Mouse (Mus musculus) MEL (cell line): ENCODE measurements around the gene Phospho2. TPM values are rescaled to one million over a fixed set of nuclear protein-coding genes. Genes with fewer than 3 reads are reported as not detected.

Experiments
- DNase-seq: peaks from one replicate; pipeline ENCODE4 v3.0.0; 2011; ENCODE audit warnings: low read depth, low spot score
- H3K27ac ChIP-seq: 2 replicates; pipeline ENCODE4 v1.5.1; 2012; ENCODE audit warnings: low read depth, mild to moderate bottlenecking, control low read depth, low read length, moderate library complexity; ENCODE audit not compliant: control insufficient read depth
- H3K27me3 ChIP-seq, 2 experiments: fragments of 150-350 bp in 1 of 2; sonication (generic) in 1 of 2; 2 replicates each; pipeline ENCODE4 v1.6.1; 2012; ENCODE audit warnings: low read length in 2 of 2, mild to moderate bottlenecking in 2 of 2, improper control_type of control experiment in 1 of 2, moderate library complexity in 1 of 2; ENCODE audit not compliant: insufficient read depth in 2 of 2, control insufficient read depth in 1 of 2
- H3K36me3 ChIP-seq, 2 experiments: 2 replicates each; pipeline ENCODE4 v1.6.1; 2012 to 2014; ENCODE audit warnings: low read length in 2 of 2, improper control_type of control experiment in 1 of 2, inconsistent platforms in 1 of 2, mild to moderate bottlenecking in 1 of 2; ENCODE audit not compliant: insufficient read depth in 2 of 2, control insufficient read depth in 1 of 2
- H3K4me1 ChIP-seq, 2 experiments: fragments of 150-350 bp in 1 of 2; sonication (generic) in 1 of 2; 2 replicates each; pipeline ENCODE4 v1.6.1; 2012; ENCODE audit warnings: low read length in 2 of 2, improper control_type of control experiment in 1 of 2, mild to moderate bottlenecking in 1 of 2; ENCODE audit not compliant: insufficient read depth in 2 of 2, control insufficient read depth in 1 of 2
- H3K4me3 ChIP-seq, 2 experiments: fragments of 150-350 bp in 1 of 2; sonication (generic) in 1 of 2; 2 replicates each; pipeline ENCODE4 v1.5.1; 2012; ENCODE audit warnings: low read depth in 2 of 2, low read length in 2 of 2, mild to moderate bottlenecking in 2 of 2, moderate library complexity in 2 of 2, control low read depth in 1 of 2, improper control_type of control experiment in 1 of 2; ENCODE audit not compliant: control insufficient read depth in 1 of 2, insufficient read depth in 1 of 2
- H3K79me2 ChIP-seq: 2 replicates; pipeline ENCODE4 v1.6.1; 2012; ENCODE audit warnings: mild to moderate bottlenecking, low read length, moderate library complexity; ENCODE audit not compliant: control insufficient read depth, poor library complexity, insufficient read depth
- H3K9ac ChIP-seq: 2 replicates; pipeline ENCODE4 v1.6.1; 2012; ENCODE audit warnings: low read depth, mild to moderate bottlenecking, control low read depth, low read length, moderate library complexity; ENCODE audit not compliant: control insufficient read depth, poor library complexity, severe bottlenecking
- H3K9me3 ChIP-seq: fragments of 150-350 bp; sonication (generic); replicated peaks from 2 replicates; pipeline ENCODE4 v1.6.1; 2012; ENCODE audit warnings: mild to moderate bottlenecking, low read length, improper control_type of control experiment, moderate library complexity; ENCODE audit not compliant: insufficient read depth
- BHLHE40 ChIP-seq: IDR thresholded peaks from 2 replicates; pipeline ENCODE4 v1.6.1; 2012; ENCODE audit warnings: low read depth, mild to moderate bottlenecking, inconsistent platforms, low read length, improper control_type of control experiment, borderline replicate concordance
- CHD1 ChIP-seq: IDR thresholded peaks from 2 replicates; pipeline ENCODE4 v1.6.1; 2012; ENCODE audit warnings: low read depth, mild to moderate bottlenecking, inconsistent platforms, low read length, improper control_type of control experiment
- EP300 ChIP-seq, 2 experiments: IDR thresholded peaks; 2 replicates each; pipeline ENCODE4 v1.6.1; 2011; ENCODE audit warnings: improper control_type of control experiment in 2 of 2, low read length in 2 of 2, low read depth in 1 of 2, mild to moderate bottlenecking in 1 of 2
- ETS1 ChIP-seq: IDR thresholded peaks from 2 replicates; pipeline ENCODE4 v1.6.1; 2012; ENCODE audit warnings: low read depth, mild to moderate bottlenecking, inconsistent platforms, low read length, improper control_type of control experiment, moderate library complexity
- HCFC1 ChIP-seq: IDR thresholded peaks from 2 replicates; pipeline ENCODE4 v1.6.1; 2012; ENCODE audit warnings: low read depth, mild to moderate bottlenecking, inconsistent platforms, low read length, improper control_type of control experiment, moderate library complexity
- JUND ChIP-seq: IDR thresholded peaks from 2 replicates; pipeline ENCODE4 v1.6.1; 2011; ENCODE audit warnings: low read depth, mild to moderate bottlenecking, improper control_type of control experiment, low read length
- KAT2A ChIP-seq: conservative IDR thresholded peaks from 2 replicates; pipeline ENCODE4 v1.6.1; 2012; ENCODE audit warnings: low read depth, low read length, improper control_type of control experiment, inconsistent platforms
- MAFK ChIP-seq: IDR thresholded peaks from 2 replicates; pipeline ENCODE4 v1.6.1; 2011; ENCODE audit warnings: low read depth, mild to moderate bottlenecking, low read length, improper control_type of control experiment, borderline replicate concordance
- MXI1 ChIP-seq: IDR thresholded peaks from 2 replicates; pipeline ENCODE4 v1.6.1; 2011; ENCODE audit warnings: mild to moderate bottlenecking, low read depth, low read length, improper control_type of control experiment
- POLR2A ChIP-seq, 2 experiments: IDR thresholded peaks; 2 replicates each; pipeline ENCODE4 v1.6.1; 2011 to 2012; ENCODE audit warnings: low read length in 2 of 2, mild to moderate bottlenecking in 2 of 2, control low read depth in 1 of 2, improper control_type of control experiment in 1 of 2, low read depth in 1 of 2, moderate library complexity in 1 of 2; ENCODE audit not compliant: control insufficient read depth in 1 of 2, insufficient read depth in 1 of 2, poor library complexity in 1 of 2
- POLR2AphosphoS5 ChIP-seq: IDR thresholded peaks from 2 replicates; pipeline ENCODE4 v1.6.1; 2012; ENCODE audit warnings: low read depth, borderline replicate concordance, mild to moderate bottlenecking, inconsistent platforms, low read length, moderate library complexity, mixed read lengths
- RAD21 ChIP-seq: IDR thresholded peaks from 2 replicates; pipeline ENCODE4 v1.6.1; 2011; ENCODE audit warnings: mild to moderate bottlenecking, low read depth, low read length, improper control_type of control experiment
- RCOR1 ChIP-seq: IDR thresholded peaks from 2 replicates; pipeline ENCODE4 v1.6.1; 2012; ENCODE audit warnings: low read depth, mild to moderate bottlenecking, inconsistent platforms, low read length, improper control_type of control experiment
- TCF12 ChIP-seq: IDR thresholded peaks from 2 replicates; pipeline ENCODE4 v1.6.1; 2014; ENCODE audit warnings: low read depth, mild to moderate bottlenecking, inconsistent platforms, low read length, improper control_type of control experiment, moderate library complexity
- UBTF ChIP-seq: IDR thresholded peaks from 2 replicates; pipeline ENCODE4 v1.6.1; 2012; ENCODE audit warnings: low read depth, mild to moderate bottlenecking, inconsistent platforms, low read length, improper control_type of control experiment, moderate library complexity, borderline replicate concordance; ENCODE audit not compliant: insufficient read depth
- USF1 ChIP-seq: IDR thresholded peaks from 2 replicates; pipeline ENCODE4 v1.6.1; 2014; ENCODE audit warnings: low read depth, mild to moderate bottlenecking, inconsistent platforms, low read length, improper control_type of control experiment, moderate library complexity
- ZC3H11A ChIP-seq: IDR thresholded peaks from 2 replicates; pipeline ENCODE4 v1.6.1; 2012; ENCODE audit warnings: low read depth, mild to moderate bottlenecking, inconsistent platforms, low read length, improper control_type of control experiment
- polyA plus RNA-seq, 2 experiments: library from polyadenylated mRNA; stranded (reverse) in 1 of 2; unstranded in 1 of 2; fragments of >175 nt in 1 of 2; fragments of >200 nt in 1 of 2; gene quantifications; 2 replicates each; pipeline versions ENCODE4 v1.2.1 to v1.2.4; 2012; ENCODE audit warnings: low replicate concordance in 2 of 2, low read depth in 1 of 2; ENCODE audit not compliant: insufficient read length in 2 of 2, insufficient read depth in 1 of 2, missing spikeins in 1 of 2
- total RNA-seq: library from RNA; depleted of rRNA; stranded (reverse); fragments of 300-350 nt; gene quantifications from 2 replicates; pipeline ENCODE4 v1.2.3, GENCODE M21; 2012

The Phospho2 gene
- total and polyA plus RNA-seq, 3 experiments, result 11.8 to 13.2 TPM; not detected in 1

GRCm38 (mm10) chr2:69837996-69838395, 48.6 kb downstream of the Phospho2 start:
- H3K79me2 ChIP-seq, result no peaks in the 10 kb centered on the region
- no peak for DNase-seq
- no peaks in the 10 kb centered on the region for H3K9me3 ChIP-seq
- H3K27me3 ChIP-seq, result no peaks in the 10 kb centered on the region
- no peaks in the 10 kb centered on the region; a peak in 1 of 4 replicates for H3K36me3 ChIP-seq
- H3K4me1 ChIP-seq, result no peaks in the 10 kb centered on the region
- TF ChIP-seq MXI1 (no peak), EP300 (IDR thresholded peaks at IDR 0.05; ENCODE audit: low read depth in 1 of 2, low read length in 2 of 2) (no peak), RCOR1 (no peak), TCF12 (no peak), POLR2A (IDR thresholded peaks at IDR 0.05; ENCODE audit: control insufficient read depth in 1 of 2, insufficient read depth in 1 of 2, low read depth in 1 of 2, low read length in 2 of 2, poor library complexity in 1 of 2) (no peak), CHD1 (no peak)
- H3K27ac ChIP-seq, result no peak overlapping the region
- H3K9ac ChIP-seq, result no peak overlapping the region
- no peak overlapping the region for H3K4me3 ChIP-seq

DNA sequence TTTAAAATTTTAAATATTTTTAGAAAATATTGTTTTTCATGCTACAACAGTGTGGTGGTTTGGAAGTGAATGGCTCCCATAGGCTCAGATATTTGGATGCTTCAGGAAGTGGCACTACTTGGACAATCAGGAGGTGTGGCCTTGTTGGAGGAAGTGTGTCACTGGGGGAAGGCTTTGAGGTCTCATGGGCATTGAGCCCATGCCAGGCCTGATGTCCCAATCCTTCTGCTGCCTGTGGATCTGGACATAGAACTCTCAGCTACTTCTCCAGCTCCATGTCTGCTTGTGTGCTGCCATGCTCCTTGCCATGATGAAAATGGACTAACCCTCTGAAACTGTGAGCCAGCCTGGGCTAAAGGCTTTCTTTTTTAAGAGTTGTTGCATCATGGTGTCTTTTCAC, 49.3 kb downstream of the Phospho2 start:
- H3K4me1 ChIP-seq, result no peaks in the 10 kb centered on the region
- no peak overlapping the region for H3K4me3 ChIP-seq
- no peaks in the 10 kb centered on the region; a peak in 1 of 4 replicates for H3K36me3 ChIP-seq
- H3K27ac ChIP-seq, result no peak overlapping the region
- DNase-seq, result no peak
- H3K9me3 ChIP-seq, result no peaks in the 10 kb centered on the region
- H3K27me3 ChIP-seq, result no peaks in the 10 kb centered on the region
- no peak for TF ChIP-seq POLR2AphosphoS5
- TF ChIP-seq ETS1, result no peak
- TF ChIP-seq MAFK, result no peak
- TF ChIP-seq RAD21, result no peak
- TF ChIP-seq JUND, result no peak
- no peak for TF ChIP-seq KAT2A
- TF ChIP-seq ZC3H11A, result no peak
- TF ChIP-seq UBTF, result no peak
- TF ChIP-seq USF1, result no peak
- TF ChIP-seq POLR2A (IDR thresholded peaks at IDR 0.05; ENCODE audit: control insufficient read depth in 1 of 2, insufficient read depth in 1 of 2, low read depth in 1 of 2, low read length in 2 of 2, poor library complexity in 1 of 2), result no peak
- TF ChIP-seq HCFC1, result no peak
- no peak for TF ChIP-seq BHLHE40
- H3K79me2 ChIP-seq, result no peaks in the 10 kb centered on the region
- no peak overlapping the region for H3K9ac ChIP-seq
